Comparison of ENCODE assay signal across 7 mouse cellular contexts in genomic region chr7:13022773-13023535, GRCm38 (mm10). TPM values are rescaled to one million over a fixed set of nuclear protein-coding genes. Genes with fewer than 3 reads are reported as not detected.
DNase-seq lines count a peak whose midpoint lies in the region; ATAC-seq and TF ChIP-seq lines count a peak whose summit lies in the region.

No protein-coding gene starts in this region.

- H3K9ac ChIP-seq in hindbrain, embryonic 15.5 days = peak overlapping the region; percentile 94
- peak overlapping the region; percentile 99 for H3K9ac ChIP-seq in liver, embryonic 11.5 days (ENCODE audit: low read depth, low read length)
- peak overlapping the region; percentile 66 for H3K9ac ChIP-seq in midbrain, postnatal 0 days (replicated peaks; ENCODE audit: low read length, poor library complexity, severe bottlenecking)

- H3K27me3 ChIP-seq in cerebellum, adult 2 months (ENCODE audit: control insufficient read depth, insufficient read depth, low read length) = no peaks in the 10 kb centered on the region
- no peaks in the 10 kb centered on the region for H3K27me3 ChIP-seq in hindbrain, embryonic 15.5 days
- H3K27me3 ChIP-seq in liver, embryonic 11.5 days (replicated peaks; ENCODE audit: control insufficient read depth, insufficient read depth, low read length) = no peaks in the 10 kb centered on the region
- no peaks in the 10 kb centered on the region for H3K27me3 ChIP-seq in midbrain, postnatal 0 days (ENCODE audit: insufficient read depth, low read length)
- H3K27me3 ChIP-seq in testis, adult 2 months (ENCODE audit: control insufficient read depth, insufficient read depth, low read length) = no peaks in the 10 kb centered on the region

- TF ChIP-seq POLR2A in cerebellum, adult 2 months (IDR thresholded peaks at IDR 0.05; ENCODE audit: borderline replicate concordance, insufficient read depth, low read length) = no peak
- TF ChIP-seq POLR2A in testis, adult 2 months (IDR thresholded peaks at IDR 0.05; ENCODE audit: control insufficient read depth, low read depth, low read length) = peak; percentile 59; the same call in 1 of the 2 replicates

- H3K27ac ChIP-seq in cerebellum, adult 2 months (ENCODE audit: insufficient read depth, low read length) = no peak overlapping the region
- peak overlapping the region; percentile 99 for H3K27ac ChIP-seq in hindbrain, embryonic 15.5 days (replicated peaks)
- H3K27ac ChIP-seq in liver, embryonic 11.5 days (ENCODE audit: low read depth, low read length) = peak overlapping the region; percentile 100
- H3K27ac ChIP-seq in midbrain, postnatal 0 days (ENCODE audit: low read depth, low read length) = 0 out of 2 replicates have a peak overlapping the region, but pooled peaks have one; percentile 27
- H3K27ac ChIP-seq in testis, adult 2 months (ENCODE audit: control insufficient read depth, insufficient read depth, low read depth, low read length) = peak overlapping the region; percentile 87

- TF ChIP-seq CTCF in cerebellum, adult 2 months (IDR thresholded peaks at IDR 0.05; ENCODE audit: borderline replicate concordance, insufficient read depth, low read depth, low read length) = no peak
- no peak for TF ChIP-seq CTCF in midbrain, postnatal 0 days (IDR thresholded peaks at IDR 0.05)
- TF ChIP-seq CTCF in testis, adult 2 months (IDR thresholded peaks at IDR 0.05; ENCODE audit: control insufficient read depth, insufficient read depth, insufficient replicate concordance, low read depth, low read length) = no peak

- H3K4me3 ChIP-seq in cerebellum, adult 2 months (replicated peaks; ENCODE audit: insufficient read depth, low read depth, low read length) = peak overlapping the region; percentile 95
- H3K4me3 ChIP-seq in hindbrain, embryonic 15.5 days = peak overlapping the region; percentile 87
- peak overlapping the region; percentile 98 for H3K4me3 ChIP-seq in liver, embryonic 11.5 days (ENCODE audit: low read depth, low read length)
- peak overlapping the region; percentile 85 for H3K4me3 ChIP-seq in midbrain, postnatal 0 days (ENCODE audit: low read depth, low read length)
- peak overlapping the region; percentile 75 for H3K4me3 ChIP-seq in testis, adult 2 months (ENCODE audit: control insufficient read depth, low read depth, low read length)

- peak; percentile 99 for DNase-seq in R1 (ENCODE audit: low read depth, low spot score)
- peak; percentile 49 to 52 for DNase-seq in cerebellum, adult 2 months
- DNase-seq in forelimb bud, embryonic 11.5 days (ENCODE audit: low read depth, low spot score) = peak; percentile 94
- peak; percentile 87 for DNase-seq in liver, embryonic 11.5 days (ENCODE audit: low spot score)
- peak; percentile 69 for DNase-seq in midbrain, postnatal 0 days (ENCODE audit: low spot score)

- H3K4me1 ChIP-seq in cerebellum, adult 2 months (ENCODE audit: control insufficient read depth, insufficient read depth, low read length) = 0 out of 2 replicates have a peak, but pooled peaks cover 3% of the 10 kb centered on the region
- peaks cover 29% of the 10 kb centered on the region for H3K4me1 ChIP-seq in hindbrain, embryonic 15.5 days (replicated peaks)
- peaks cover 26% of the 10 kb centered on the region for H3K4me1 ChIP-seq in liver, embryonic 11.5 days (replicated peaks; ENCODE audit: control insufficient read depth, insufficient read depth, low read length)
- peaks cover 5% of the 10 kb centered on the region; the same call in 1 of the 2 replicates for H3K4me1 ChIP-seq in midbrain, postnatal 0 days (ENCODE audit: insufficient read depth, low read length)
- peaks cover 5% of the 10 kb centered on the region for H3K4me1 ChIP-seq in testis, adult 2 months (ENCODE audit: control insufficient read depth, insufficient read depth, low read length)

- ATAC-seq in hindbrain, embryonic 15.5 days (ENCODE audit: low FRiP score, low read depth) = peak; percentile 50
- peak; percentile 64 for ATAC-seq in liver, embryonic 11.5 days (replicated peaks; ENCODE audit: low FRiP score)
- peak; percentile 10; the same call in 1 of the 2 replicates for ATAC-seq in midbrain, postnatal 0 days (ENCODE audit: low FRiP score)

- no peaks in the 10 kb centered on the region for H3K9me3 ChIP-seq in hindbrain, embryonic 15.5 days
- no peaks in the 10 kb centered on the region for H3K9me3 ChIP-seq in liver, embryonic 11.5 days (ENCODE audit: control insufficient read depth, low read length)
- H3K9me3 ChIP-seq in midbrain, postnatal 0 days (ENCODE audit: low read length) = no peaks in the 10 kb centered on the region

- H3K36me3 ChIP-seq in hindbrain, embryonic 15.5 days = peaks cover 19% of the 10 kb centered on the region
- peaks cover 27% of the 10 kb centered on the region for H3K36me3 ChIP-seq in liver, embryonic 11.5 days (ENCODE audit: control insufficient read depth, insufficient read depth, low read length)
- H3K36me3 ChIP-seq in midbrain, postnatal 0 days (ENCODE audit: insufficient read depth, low read length) = peaks cover 14% of the 10 kb centered on the region
- H3K36me3 ChIP-seq in testis, adult 2 months (ENCODE audit: control insufficient read depth, insufficient read depth, low read length) = peaks cover 2% of the 10 kb centered on the region

- H3K4me2 ChIP-seq in hindbrain, embryonic 15.5 days = peak overlapping the region; percentile 98
- H3K4me2 ChIP-seq in liver, embryonic 11.5 days = peak overlapping the region; percentile 100
- H3K4me2 ChIP-seq in midbrain, postnatal 0 days (ENCODE audit: low read depth, low read length, poor library complexity, severe bottlenecking) = peak overlapping the region; percentile 96

- 3% methylated on average over 31 of the region's 31 CpGs for WGBS in cerebellum, adult 2 months
- 2% methylated on average over 30 of the region's 31 CpGs for WGBS in hindbrain, embryonic 15.5 days
- WGBS in liver, embryonic 11.5 days = 5% methylated on average over 31 of the region's 31 CpGs
- WGBS in midbrain, postnatal 0 days = 3% methylated on average over 31 of the region's 31 CpGs

RNA-seq across cellular contexts. Expression of gene Chmp2a, which starts 11.7 kb away (rescaled TPM):
- 258 and 264 TPM in 2 replicates for polyA plus RNA-seq in cerebellum, adult 2 months (2012; rRNA removed)
- 170 and 171 TPM in 2 replicates for polyA plus RNA-seq in hindbrain, embryonic 15.5 days (2015; fragmentation: Nextera tagmentation; extraction: Ambion mirVana)
- 134 and 142 TPM in 2 replicates for polyA plus RNA-seq in liver, embryonic 11.5 days (2014; fragmentation: Nextera tagmentation; extraction: Ambion mirVana)
- 67.6 and 114 TPM in 2 replicates for total RNA-seq in midbrain, postnatal 0 days (2014; rRNA removed)
- 198 and 205 TPM in 2 replicates for polyA plus RNA-seq in midbrain, postnatal 0 days (2015; fragmentation: Nextera tagmentation; extraction: Ambion mirVana)
- 107 and 115 TPM in 2 replicates for polyA plus RNA-seq in testis, adult 2 months (2012; rRNA removed)

RNA-seq across cellular contexts. Expression of gene Zbtb45, which starts 13.1 kb away (rescaled TPM):
- 31.9 and 33.5 TPM in 2 replicates for polyA plus RNA-seq in cerebellum, adult 2 months (2012; rRNA removed)
- 40.7 and 42.5 TPM in 2 replicates for polyA plus RNA-seq in hindbrain, embryonic 15.5 days (2015; fragmentation: Nextera tagmentation; extraction: Ambion mirVana)
- 27.5 and 27.9 TPM in 2 replicates for polyA plus RNA-seq in liver, embryonic 11.5 days (2014; fragmentation: Nextera tagmentation; extraction: Ambion mirVana)
- total RNA-seq in midbrain, postnatal 0 days (2014; rRNA removed) = 37.5 and 70.8 TPM in 2 replicates
- polyA plus RNA-seq in midbrain, postnatal 0 days (2015; fragmentation: Nextera tagmentation; extraction: Ambion mirVana) = 29.0 and 31.8 TPM in 2 replicates
- 4.3 and 5.6 TPM in 2 replicates for polyA plus RNA-seq in testis, adult 2 months (2012; rRNA removed)

RNA-seq across cellular contexts. Expression of gene Ube2m, which starts 15.1 kb away (rescaled TPM):
- 376 and 405 TPM in 2 replicates for polyA plus RNA-seq in cerebellum, adult 2 months (2012; rRNA removed)
- 162 and 163 TPM in 2 replicates for polyA plus RNA-seq in hindbrain, embryonic 15.5 days (2015; fragmentation: Nextera tagmentation; extraction: Ambion mirVana)
- polyA plus RNA-seq in liver, embryonic 11.5 days (2014; fragmentation: Nextera tagmentation; extraction: Ambion mirVana) = 178 and 183 TPM in 2 replicates
- 359 and 383 TPM in 2 replicates for total RNA-seq in midbrain, postnatal 0 days (2014; rRNA removed)
- 146 and 147 TPM in 2 replicates for polyA plus RNA-seq in midbrain, postnatal 0 days (2015; fragmentation: Nextera tagmentation; extraction: Ambion mirVana)
- 377 and 399 TPM in 2 replicates for polyA plus RNA-seq in testis, adult 2 months (2012; rRNA removed)

RNA-seq across cellular contexts. Expression of gene Trim28, which starts 24.0 kb away (rescaled TPM):
- 250 and 266 TPM in 2 replicates for polyA plus RNA-seq in cerebellum, adult 2 months (2012; rRNA removed)
- 217 and 230 TPM in 2 replicates for polyA plus RNA-seq in hindbrain, embryonic 15.5 days (2015; fragmentation: Nextera tagmentation; extraction: Ambion mirVana)
- 339 and 346 TPM in 2 replicates for polyA plus RNA-seq in liver, embryonic 11.5 days (2014; fragmentation: Nextera tagmentation; extraction: Ambion mirVana)
- total RNA-seq in midbrain, postnatal 0 days (2014; rRNA removed) = 467 and 650 TPM in 2 replicates
- 187 and 190 TPM in 2 replicates for polyA plus RNA-seq in midbrain, postnatal 0 days (2015; fragmentation: Nextera tagmentation; extraction: Ambion mirVana)
- polyA plus RNA-seq in testis, adult 2 months (2012; rRNA removed) = 507 and 516 TPM in 2 replicates

RNA-seq across cellular contexts. Expression of gene Slc27a5, which starts 25.0 kb away (rescaled TPM):
- polyA plus RNA-seq in cerebellum, adult 2 months (2012; rRNA removed) = 1.7 and 2.1 TPM in 2 replicates
- 0.39 and 0.45 TPM in 2 replicates for polyA plus RNA-seq in hindbrain, embryonic 15.5 days (2015; fragmentation: Nextera tagmentation; extraction: Ambion mirVana)
- 0.52 and 1.1 TPM in 2 replicates for polyA plus RNA-seq in liver, embryonic 11.5 days (2014; fragmentation: Nextera tagmentation; extraction: Ambion mirVana)
- not detected in 2 replicates for total RNA-seq in midbrain, postnatal 0 days (2014; rRNA removed)
- 0.18 and 0.21 TPM in 2 replicates for polyA plus RNA-seq in midbrain, postnatal 0 days (2015; fragmentation: Nextera tagmentation; extraction: Ambion mirVana)
- 0.06 and 0.14 TPM in 2 replicates for polyA plus RNA-seq in testis, adult 2 months (2012; rRNA removed)

Comparison
In these comparisons a context has a peak if more than half of its experiments do, and no peak if none do; other contexts are left out.
1. ATAC-seq: peak in every context shown above with its lines; median percentile 64 in liver, embryonic 11.5 days; 50 in hindbrain, embryonic 15.5 days; 10 in midbrain, postnatal 0 days.